Mouse (Mus musculus) spleen, adult 2 months (tissue): ENCODE results near the gene Sult1e1.

Experiments used
- CTCF ChIP-seq: fragments of 200-500 bp; IDR thresholded peaks from 2 replicates; pipeline ENCODE4 v1.5.1; 2011; ENCODE audit warnings: mild to moderate bottlenecking, inconsistent platforms; ENCODE audit not compliant: insufficient read depth, insufficient read length, insufficient replicate concordance; ENCODE audit errors: extremely low read depth
- POLR2A ChIP-seq: fragments of 200-500 bp; IDR thresholded peaks from 2 replicates; pipeline ENCODE4 v1.6.1; 2011; ENCODE audit warnings: low read depth, low read length, inconsistent platforms

- TF ChIP-seq CTCF (no peak), POLR2A (no peak)
Observed at GRCm38 (mm10) chr5:87597891-87598290, 6.5 kb upstream of the Sult1e1 start.
